Mouse (Mus musculus) MEL (cell line): ENCODE measurements around the gene Cisd2. TPM values are rescaled to one million over a fixed set of nuclear protein-coding genes. Genes with fewer than 3 reads are reported as not detected.

Source experiments
- DNase-seq: peaks from one replicate; pipeline ENCODE4 v3.0.0; 2011; ENCODE audit warnings: low read depth, low spot score
- H3K27ac ChIP-seq: 2 replicates; pipeline ENCODE4 v1.5.1; 2012; ENCODE audit warnings: low read depth, mild to moderate bottlenecking, control low read depth, low read length, moderate library complexity; ENCODE audit not compliant: control insufficient read depth
- H3K27me3 ChIP-seq, 2 experiments: fragments of 150-350 bp in 1 of 2; sonication (generic) in 1 of 2; 2 replicates each; pipeline ENCODE4 v1.6.1; 2012; ENCODE audit warnings: low read length in 2 of 2, mild to moderate bottlenecking in 2 of 2, improper control_type of control experiment in 1 of 2, moderate library complexity in 1 of 2; ENCODE audit not compliant: insufficient read depth in 2 of 2, control insufficient read depth in 1 of 2
- H3K36me3 ChIP-seq, 2 experiments: 2 replicates each; pipeline ENCODE4 v1.6.1; 2012 to 2014; ENCODE audit warnings: low read length in 2 of 2, improper control_type of control experiment in 1 of 2, inconsistent platforms in 1 of 2, mild to moderate bottlenecking in 1 of 2; ENCODE audit not compliant: insufficient read depth in 2 of 2, control insufficient read depth in 1 of 2
- H3K4me1 ChIP-seq, 2 experiments: fragments of 150-350 bp in 1 of 2; sonication (generic) in 1 of 2; 2 replicates each; pipeline ENCODE4 v1.6.1; 2012; ENCODE audit warnings: low read length in 2 of 2, improper control_type of control experiment in 1 of 2, mild to moderate bottlenecking in 1 of 2; ENCODE audit not compliant: insufficient read depth in 2 of 2, control insufficient read depth in 1 of 2
- H3K4me3 ChIP-seq, 2 experiments: fragments of 150-350 bp in 1 of 2; sonication (generic) in 1 of 2; 2 replicates each; pipeline ENCODE4 v1.5.1; 2012; ENCODE audit warnings: low read depth in 2 of 2, low read length in 2 of 2, mild to moderate bottlenecking in 2 of 2, moderate library complexity in 2 of 2, control low read depth in 1 of 2, improper control_type of control experiment in 1 of 2; ENCODE audit not compliant: control insufficient read depth in 1 of 2, insufficient read depth in 1 of 2
- H3K79me2 ChIP-seq: 2 replicates; pipeline ENCODE4 v1.6.1; 2012; ENCODE audit warnings: mild to moderate bottlenecking, low read length, moderate library complexity; ENCODE audit not compliant: control insufficient read depth, poor library complexity, insufficient read depth
- H3K9ac ChIP-seq: 2 replicates; pipeline ENCODE4 v1.6.1; 2012; ENCODE audit warnings: low read depth, mild to moderate bottlenecking, control low read depth, low read length, moderate library complexity; ENCODE audit not compliant: control insufficient read depth, poor library complexity, severe bottlenecking
- H3K9me3 ChIP-seq: fragments of 150-350 bp; sonication (generic); replicated peaks from 2 replicates; pipeline ENCODE4 v1.6.1; 2012; ENCODE audit warnings: mild to moderate bottlenecking, low read length, improper control_type of control experiment, moderate library complexity; ENCODE audit not compliant: insufficient read depth
- CHD2 ChIP-seq: IDR thresholded peaks from 2 replicates; pipeline ENCODE4 v1.6.1; 2011; ENCODE audit warnings: low read length, improper control_type of control experiment
- CTCF ChIP-seq, 3 experiments: IDR thresholded peaks in 2 of 3; conservative IDR thresholded peaks in 1 of 3; 2 replicates each; pipeline ENCODE4 v1.5.1; 2011 to 2012; ENCODE audit warnings: low read length in 3 of 3, low read depth in 2 of 3, mild to moderate bottlenecking in 2 of 3, improper control_type of control experiment in 1 of 3, inconsistent platforms in 1 of 3, mixed read lengths in 1 of 3, moderate library complexity in 1 of 3; ENCODE audit not compliant: control insufficient read depth in 1 of 3, insufficient read depth in 1 of 3, poor library complexity in 1 of 3, severe bottlenecking in 1 of 3
- E2F4 ChIP-seq: IDR thresholded peaks from 2 replicates; pipeline ENCODE4 v1.6.1; 2011; ENCODE audit warnings: low read depth, low read length, improper control_type of control experiment, borderline replicate concordance
- EP300 ChIP-seq, 2 experiments: IDR thresholded peaks; 2 replicates each; pipeline ENCODE4 v1.6.1; 2011; ENCODE audit warnings: improper control_type of control experiment in 2 of 2, low read length in 2 of 2, low read depth in 1 of 2, mild to moderate bottlenecking in 1 of 2
- ETS1 ChIP-seq: IDR thresholded peaks from 2 replicates; pipeline ENCODE4 v1.6.1; 2012; ENCODE audit warnings: low read depth, mild to moderate bottlenecking, inconsistent platforms, low read length, improper control_type of control experiment, moderate library complexity
- GABPA ChIP-seq: IDR thresholded peaks from 2 replicates; pipeline ENCODE4 v1.6.1; 2012; ENCODE audit warnings: low read depth, mild to moderate bottlenecking, inconsistent platforms, low read length, improper control_type of control experiment, moderate library complexity
- GATA1 ChIP-seq: IDR thresholded peaks from 2 replicates; pipeline ENCODE4 v1.6.1; 2011; ENCODE audit warnings: low read depth, low read length, improper control_type of control experiment
- KAT2A ChIP-seq: conservative IDR thresholded peaks from 2 replicates; pipeline ENCODE4 v1.6.1; 2012; ENCODE audit warnings: low read depth, low read length, improper control_type of control experiment, inconsistent platforms
- MAFK ChIP-seq: IDR thresholded peaks from 2 replicates; pipeline ENCODE4 v1.6.1; 2011; ENCODE audit warnings: low read depth, mild to moderate bottlenecking, low read length, improper control_type of control experiment, borderline replicate concordance
- MAX ChIP-seq: IDR thresholded peaks from 2 replicates; pipeline ENCODE4 v1.6.1; 2011; ENCODE audit warnings: low read length, improper control_type of control experiment
- MAZ ChIP-seq: IDR thresholded peaks from 2 replicates; pipeline ENCODE4 v1.6.1; 2012; ENCODE audit warnings: low read depth, mild to moderate bottlenecking, inconsistent platforms, low read length, improper control_type of control experiment
- MEF2A ChIP-seq: IDR thresholded peaks from 2 replicates; pipeline ENCODE4 v1.6.1; 2014; ENCODE audit warnings: low read depth, mild to moderate bottlenecking, inconsistent platforms, low read length, improper control_type of control experiment; ENCODE audit not compliant: poor library complexity, insufficient replicate concordance, severe bottlenecking; ENCODE audit errors: extremely low read depth
- MXI1 ChIP-seq: IDR thresholded peaks from 2 replicates; pipeline ENCODE4 v1.6.1; 2011; ENCODE audit warnings: mild to moderate bottlenecking, low read depth, low read length, improper control_type of control experiment
- MYC ChIP-seq: IDR thresholded peaks from 2 replicates; pipeline ENCODE4 v1.6.1; 2011; ENCODE audit warnings: low read depth, mild to moderate bottlenecking, low read length, improper control_type of control experiment, moderate library complexity
- NELFE ChIP-seq: IDR thresholded peaks from 2 replicates; pipeline ENCODE4 v1.6.1; 2011; ENCODE audit warnings: low read depth, low read length, improper control_type of control experiment
- NRF1 ChIP-seq: IDR thresholded peaks from 2 replicates; pipeline ENCODE4 v1.6.1; 2014; ENCODE audit warnings: low read depth, mild to moderate bottlenecking, inconsistent platforms, low read length, improper control_type of control experiment, moderate library complexity; ENCODE audit not compliant: poor library complexity, insufficient read depth, severe bottlenecking
- POLR2A ChIP-seq, 2 experiments: IDR thresholded peaks; 2 replicates each; pipeline ENCODE4 v1.6.1; 2011 to 2012; ENCODE audit warnings: low read length in 2 of 2, mild to moderate bottlenecking in 2 of 2, control low read depth in 1 of 2, improper control_type of control experiment in 1 of 2, low read depth in 1 of 2, moderate library complexity in 1 of 2; ENCODE audit not compliant: control insufficient read depth in 1 of 2, insufficient read depth in 1 of 2, poor library complexity in 1 of 2
- POLR2AphosphoS5 ChIP-seq: IDR thresholded peaks from 2 replicates; pipeline ENCODE4 v1.6.1; 2012; ENCODE audit warnings: low read depth, borderline replicate concordance, mild to moderate bottlenecking, inconsistent platforms, low read length, moderate library complexity, mixed read lengths
- RAD21 ChIP-seq: IDR thresholded peaks from 2 replicates; pipeline ENCODE4 v1.6.1; 2011; ENCODE audit warnings: mild to moderate bottlenecking, low read depth, low read length, improper control_type of control experiment
- RCOR1 ChIP-seq: IDR thresholded peaks from 2 replicates; pipeline ENCODE4 v1.6.1; 2012; ENCODE audit warnings: low read depth, mild to moderate bottlenecking, inconsistent platforms, low read length, improper control_type of control experiment
- SIN3A ChIP-seq: IDR thresholded peaks from 2 replicates; pipeline ENCODE4 v1.6.1; 2012; ENCODE audit warnings: low read length, improper control_type of control experiment, inconsistent platforms
- SMC3 ChIP-seq: IDR thresholded peaks from 2 replicates; pipeline ENCODE4 v1.6.1; 2011; ENCODE audit warnings: low read depth, low read length, improper control_type of control experiment
- TAL1 ChIP-seq: IDR thresholded peaks from 2 replicates; pipeline ENCODE4 v1.6.1; 2012; ENCODE audit warnings: mild to moderate bottlenecking, inconsistent platforms, low read length, moderate library complexity, mixed read lengths
- TBP ChIP-seq: IDR thresholded peaks from 2 replicates; pipeline ENCODE4 v1.8.0; 2011; ENCODE audit warnings: low read depth, low read length, improper control_type of control experiment
- TCF12 ChIP-seq: IDR thresholded peaks from 2 replicates; pipeline ENCODE4 v1.6.1; 2014; ENCODE audit warnings: low read depth, mild to moderate bottlenecking, inconsistent platforms, low read length, improper control_type of control experiment, moderate library complexity
- UBTF ChIP-seq: IDR thresholded peaks from 2 replicates; pipeline ENCODE4 v1.6.1; 2012; ENCODE audit warnings: low read depth, mild to moderate bottlenecking, inconsistent platforms, low read length, improper control_type of control experiment, moderate library complexity, borderline replicate concordance; ENCODE audit not compliant: insufficient read depth
- USF1 ChIP-seq: IDR thresholded peaks from 2 replicates; pipeline ENCODE4 v1.6.1; 2014; ENCODE audit warnings: low read depth, mild to moderate bottlenecking, inconsistent platforms, low read length, improper control_type of control experiment, moderate library complexity
- USF2 ChIP-seq, 2 experiments: IDR thresholded peaks; 2 replicates each; pipeline ENCODE4 v1.6.1; 2011 to 2012; ENCODE audit warnings: improper control_type of control experiment in 2 of 2, low read length in 2 of 2, borderline replicate concordance in 1 of 2, inconsistent platforms in 1 of 2, low read depth in 1 of 2, mild to moderate bottlenecking in 1 of 2; ENCODE audit not compliant: insufficient read depth in 1 of 2
- ZC3H11A ChIP-seq: IDR thresholded peaks from 2 replicates; pipeline ENCODE4 v1.6.1; 2012; ENCODE audit warnings: low read depth, mild to moderate bottlenecking, inconsistent platforms, low read length, improper control_type of control experiment
- ZKSCAN1 ChIP-seq: IDR thresholded peaks from 2 replicates; pipeline ENCODE4 v1.6.1; 2012; ENCODE audit warnings: low read depth, mild to moderate bottlenecking, inconsistent platforms, low read length, improper control_type of control experiment, moderate library complexity
- polyA plus RNA-seq, 2 experiments: library from polyadenylated mRNA; stranded (reverse) in 1 of 2; unstranded in 1 of 2; fragments of >175 nt in 1 of 2; fragments of >200 nt in 1 of 2; gene quantifications; 2 replicates each; pipeline versions ENCODE4 v1.2.1 to v1.2.4; 2012; ENCODE audit warnings: low replicate concordance in 2 of 2, low read depth in 1 of 2; ENCODE audit not compliant: insufficient read length in 2 of 2, insufficient read depth in 1 of 2, missing spikeins in 1 of 2
- total RNA-seq: library from RNA; depleted of rRNA; stranded (reverse); fragments of 300-350 nt; gene quantifications from 2 replicates; pipeline ENCODE4 v1.2.3, GENCODE M21; 2012

Cisd2 gene
- total and polyA plus RNA-seq, 3 experiments, result 23.9 to 26.9 TPM; not detected in 1

DNA sequence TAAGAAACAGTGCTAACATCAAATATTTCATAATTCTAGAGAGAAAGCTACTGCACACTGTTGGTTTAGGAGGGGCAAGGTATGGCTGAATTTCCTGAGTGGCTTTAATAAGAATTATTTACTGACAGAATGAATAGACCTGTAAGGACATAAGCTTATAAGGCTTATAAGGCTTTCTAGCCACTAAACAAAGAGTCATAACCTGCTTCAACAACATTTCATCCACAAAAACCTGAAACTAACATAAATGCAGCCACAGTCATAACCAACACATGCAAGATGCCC lies 2.5 kb downstream of the Cisd2 start:
- Histone ChIP-seq H3K4me1 (peaks cover 11 to 18% of the 10 kb centered on the region in 2 experiments), H3K9ac (peak overlapping the region; percentile 93), H3K27ac (peak overlapping the region; percentile 92), H3K4me3 (peak overlapping the region; percentile 27 to 87), H3K36me3 (peaks cover 0 to 31% of the 10 kb centered on the region in 2 experiments; a peak in 3 of 4 replicates), H3K79me2 (peaks cover 50% of the 10 kb centered on the region), H3K9me3 (no peaks in the 10 kb centered on the region), H3K27me3 (no peaks in the 10 kb centered on the region)
- no peak for DNase-seq
- TF ChIP-seq RCOR1, result no peak
- no peak for TF ChIP-seq MAX
- no peak for TF ChIP-seq E2F4
- no peak for TF ChIP-seq RAD21
- no peak for TF ChIP-seq TAL1
- TF ChIP-seq MEF2A, result no peak
- TF ChIP-seq ZKSCAN1, result no peak
- no peak for TF ChIP-seq POLR2AphosphoS5
- no peak for TF ChIP-seq MAZ
- TF ChIP-seq USF1, result no peak
- no peak for TF ChIP-seq UBTF
- TF ChIP-seq GATA1, result no peak
- TF ChIP-seq TCF12, result no peak
- no peak for TF ChIP-seq USF2 (IDR thresholded peaks at IDR 0.05; ENCODE audit: borderline replicate concordance in 1 of 2, insufficient read depth in 1 of 2, low read depth in 1 of 2, low read length in 2 of 2)
- TF ChIP-seq SMC3, result no peak
- TF ChIP-seq CHD2, result no peak
- TF ChIP-seq NRF1, result no peak
- no peak for TF ChIP-seq CTCF (IDR thresholded peaks at IDR 0.05 in 2 of 3, conservative IDR thresholded peaks at IDR 0.05 in 1 of 3; ENCODE audit: control insufficient read depth in 1 of 3, insufficient read depth in 1 of 3, low read depth in 2 of 3, low read length in 3 of 3, poor library complexity in 1 of 3, severe bottlenecking in 1 of 3)
- no peak for TF ChIP-seq EP300 (IDR thresholded peaks at IDR 0.05; ENCODE audit: low read depth in 1 of 2, low read length in 2 of 2)

DNA sequence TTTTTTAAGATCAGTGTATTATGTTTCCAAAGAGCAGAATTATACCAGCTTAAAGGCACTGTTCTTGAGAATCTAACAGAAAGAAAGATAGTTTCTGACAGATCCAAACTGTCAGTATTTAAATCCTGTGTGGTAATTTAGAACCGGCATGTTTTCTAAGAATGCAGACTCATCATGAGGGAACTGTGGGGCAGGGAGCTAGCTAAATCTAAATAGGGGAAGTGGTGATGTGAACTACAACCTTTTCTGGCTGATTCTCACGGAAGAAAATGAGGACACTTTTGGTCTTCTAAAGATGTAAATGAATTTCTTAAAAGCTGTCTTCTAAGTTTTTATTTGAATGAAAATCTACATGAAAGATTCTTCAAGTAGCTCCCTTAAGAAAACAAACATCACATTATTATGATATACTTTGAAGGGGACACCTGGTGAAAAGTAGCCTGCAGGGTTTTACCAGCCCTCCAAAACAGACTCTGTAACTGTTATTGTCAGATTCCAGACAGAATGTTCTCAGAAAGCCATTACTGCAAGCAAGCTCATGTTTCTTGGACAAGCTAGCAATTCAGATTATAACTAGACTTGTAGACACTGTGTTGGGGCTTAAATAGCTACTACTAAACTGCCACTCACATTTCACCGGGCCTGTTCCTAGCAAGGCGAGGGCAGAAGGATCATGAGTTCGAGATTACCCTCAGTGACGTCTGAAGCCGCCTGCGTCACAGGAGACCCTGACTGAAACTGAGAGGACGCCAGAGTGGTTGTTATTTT lies 3.0 kb downstream of the Cisd2 start:
- peak overlapping the region; percentile 27 to 87 for H3K4me3 ChIP-seq
- peak overlapping the region; percentile 93 for H3K9ac ChIP-seq
- DNase-seq, result peak; percentile 89
- peaks cover 50% of the 10 kb centered on the region for H3K79me2 ChIP-seq
- H3K36me3 ChIP-seq, result peaks cover 0 to 31% of the 10 kb centered on the region in 2 experiments; a peak in 3 of 4 replicates
- H3K27ac ChIP-seq, result peak overlapping the region; percentile 92
- peaks cover 11 to 18% of the 10 kb centered on the region in 2 experiments for H3K4me1 ChIP-seq
- H3K27me3 ChIP-seq, result no peaks in the 10 kb centered on the region
- H3K9me3 ChIP-seq, result no peaks in the 10 kb centered on the region
- TF ChIP-seq USF2 (IDR thresholded peaks at IDR 0.05; ENCODE audit: borderline replicate concordance in 1 of 2, insufficient read depth in 1 of 2, low read depth in 1 of 2, low read length in 2 of 2) (no peak), POLR2A (IDR thresholded peaks at IDR 0.05; ENCODE audit: control insufficient read depth in 1 of 2, insufficient read depth in 1 of 2, low read depth in 1 of 2, low read length in 2 of 2, poor library complexity in 1 of 2) (no peak), KAT2A (no peak), MAFK (peak; percentile 85), MAX (peak; percentile 49; the same call in 1 of the 2 replicates), MYC (peak; percentile 47; the same call in 1 of the 2 replicates), ETS1 (peak; percentile 89), ZC3H11A (no peak), NELFE (peak; percentile 31; the same call in 1 of the 2 replicates), MXI1 (peak; percentile 83), TBP (peak; percentile 55; the same call in 1 of the 2 replicates), GABPA (peak; percentile 72; the same call in 1 of the 2 replicates), CHD2 (no peak), SIN3A (peak; percentile 86), EP300 (IDR thresholded peaks at IDR 0.05; ENCODE audit: low read depth in 1 of 2, low read length in 2 of 2) (peak; percentile 54 to 68; a peak in 3 of 4 replicates), MEF2A (no peak)
